In the genomic region with DNA sequence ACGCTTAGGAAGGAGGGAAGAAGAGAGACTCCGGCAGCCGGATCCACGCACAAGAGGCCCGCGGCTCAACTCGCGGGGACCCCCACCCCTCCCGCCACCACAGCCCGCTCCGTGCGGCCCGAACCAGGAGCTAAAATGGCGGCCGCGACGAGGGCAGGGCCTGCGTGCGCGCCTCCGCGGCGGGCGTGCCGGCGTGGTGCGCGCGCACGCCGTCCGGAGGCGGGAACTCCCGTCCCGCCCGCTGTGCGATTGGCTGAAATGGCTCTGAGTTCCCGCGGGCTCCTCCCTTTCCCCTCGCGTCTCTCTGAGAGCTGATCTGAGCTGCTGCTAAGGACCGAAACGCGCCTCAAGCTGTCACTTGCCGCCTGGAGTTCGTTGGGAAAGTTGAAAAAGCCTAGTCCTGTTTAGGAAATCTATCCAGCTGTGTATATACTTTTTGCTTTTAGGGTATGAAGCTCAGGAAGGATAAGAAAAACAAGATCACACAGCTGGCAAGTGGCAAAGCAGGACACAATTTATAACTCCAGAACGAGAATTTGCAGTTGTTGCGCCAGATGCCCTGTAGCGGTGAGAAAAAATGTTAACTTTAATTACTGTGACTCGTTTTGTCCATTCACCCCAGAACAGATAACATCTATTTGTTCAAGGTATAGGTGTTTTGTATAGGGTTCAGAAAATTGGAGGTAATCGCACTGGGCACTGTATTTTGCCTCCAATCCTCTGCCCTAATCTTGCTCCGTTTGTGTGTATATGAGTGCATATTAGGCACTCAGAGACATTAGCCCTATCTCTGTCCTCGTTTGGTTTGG, we compare ENCODE assay signal across 8 mouse cellular contexts. TPM values are rescaled to one million over a fixed set of nuclear protein-coding genes. Genes with fewer than 3 reads are reported as not detected.
DNase-seq lines count a peak whose midpoint lies in the region; ATAC-seq and TF ChIP-seq lines count a peak whose summit lies in the region.

A gene (minus strand): TSS at position 144 of the 809 bp plus-strand sequence.

- DNase-seq in MEL (ENCODE audit: low read depth, low spot score): peak; percentile 95
- peak; percentile 93 to 95 for DNase-seq in cerebellum, adult 2 months
- peak; percentile 98 for DNase-seq in forebrain, postnatal 0 days
- DNase-seq in heart, postnatal 4 days: peak; percentile 93
- peak; percentile 90 to 91 for DNase-seq in layer of hippocampus, adult 8-10 months (ENCODE audit: low spot score in 2 of 2)
- peak; percentile 88 for DNase-seq in ovary, adult 18-20 months (ENCODE audit: low spot score)
- DNase-seq in thymus, postnatal 0 days (ENCODE audit: low spot score): peak; percentile 96

- 1% methylated on average over 53 of the region's 53 CpGs for WGBS in cerebellum, adult 2 months
- under 1% methylated on average over 50 of the region's 53 CpGs for WGBS in forebrain, postnatal 0 days
- WGBS in lung, embryonic 15.5 days: under 1% methylated on average over 52 of the region's 53 CpGs

- TF ChIP-seq RAD21 in MEL (IDR thresholded peaks at IDR 0.05; ENCODE audit: low read depth, low read length): no peak

- peak within 1 kb of the TSS; percentile 88 for H3K27ac ChIP-seq in MEL (ENCODE audit: control insufficient read depth, low read depth, low read length)
- peak within 1 kb of the TSS; percentile 83 for H3K27ac ChIP-seq in cerebellum, adult 2 months (ENCODE audit: insufficient read depth, low read length)
- peak within 1 kb of the TSS; percentile 93 for H3K27ac ChIP-seq in forebrain, postnatal 0 days (ENCODE audit: low read depth, low read length)
- H3K27ac ChIP-seq in lung, embryonic 15.5 days: peak within 1 kb of the TSS; percentile 89

- H3K9ac ChIP-seq in MEL (ENCODE audit: control insufficient read depth, low read depth, low read length, poor library complexity, severe bottlenecking): peak within 1 kb of the TSS; percentile 99
- peak within 1 kb of the TSS; percentile 98 for H3K9ac ChIP-seq in forebrain, postnatal 0 days
- H3K9ac ChIP-seq in lung, embryonic 15.5 days: peak within 1 kb of the TSS; percentile 94

- no peaks in the 10 kb centered on the region for H3K9me3 ChIP-seq in MEL (replicated peaks; ENCODE audit: insufficient read depth, low read length)
- H3K9me3 ChIP-seq in forebrain, postnatal 0 days (ENCODE audit: low read length): no peaks in the 10 kb centered on the region
- no peaks in the 10 kb centered on the region for H3K9me3 ChIP-seq in lung, embryonic 15.5 days

- peak within 1 kb of the TSS; percentile 79 to 97 for H3K4me3 ChIP-seq in MEL (ENCODE audit: control insufficient read depth in 1 of 2, insufficient read depth in 1 of 2, low read depth in 2 of 2, low read length in 2 of 2)
- peak within 1 kb of the TSS; percentile 93 for H3K4me3 ChIP-seq in cerebellum, adult 2 months (replicated peaks; ENCODE audit: insufficient read depth, low read depth, low read length)
- peak within 1 kb of the TSS; percentile 84 for H3K4me3 ChIP-seq in forebrain, postnatal 0 days (ENCODE audit: low read depth, low read length)
- H3K4me3 ChIP-seq in lung, embryonic 15.5 days: peak within 1 kb of the TSS; percentile 58

- TF ChIP-seq POLR2A in MEL (IDR thresholded peaks at IDR 0.05; ENCODE audit: control insufficient read depth in 1 of 2, insufficient read depth in 1 of 2, low read depth in 1 of 2, low read length in 2 of 2, poor library complexity in 1 of 2): peak; percentile 55 to 82; a peak in 2 of 4 replicates
- peak; percentile 77; the same call in 1 of the 2 replicates for TF ChIP-seq POLR2A in cerebellum, adult 2 months (IDR thresholded peaks at IDR 0.05; ENCODE audit: borderline replicate concordance, insufficient read depth, low read length)

- H3K79me2 ChIP-seq in MEL (ENCODE audit: control insufficient read depth, insufficient read depth, low read length, poor library complexity): peaks cover 50% of the 10 kb centered on the region

- peak within 1 kb of the TSS; percentile 66 for H3K4me2 ChIP-seq in forebrain, postnatal 0 days (ENCODE audit: low read depth)
- peak within 1 kb of the TSS; percentile 75 for H3K4me2 ChIP-seq in lung, embryonic 15.5 days

- peak; percentile 98 for ATAC-seq in forebrain, postnatal 0 days
- ATAC-seq in lung, embryonic 15.5 days (ENCODE audit: borderline replicate concordance, extremely low read depth, low FRiP score, low TSS enrichment): peak; percentile 98

- no peaks in the 10 kb centered on the region for H3K27me3 ChIP-seq in MEL (ENCODE audit: control insufficient read depth in 1 of 2, insufficient read depth in 2 of 2, low read length in 2 of 2)
- no peaks in the 10 kb centered on the region for H3K27me3 ChIP-seq in cerebellum, adult 2 months (ENCODE audit: control insufficient read depth, insufficient read depth, low read length)
- no peaks in the 10 kb centered on the region for H3K27me3 ChIP-seq in forebrain, postnatal 0 days (ENCODE audit: insufficient read depth, low read length)
- H3K27me3 ChIP-seq in lung, embryonic 15.5 days: no peaks in the 10 kb centered on the region

- no peak for TF ChIP-seq CTCF in MEL (IDR thresholded peaks at IDR 0.05 in 2 of 3, conservative IDR thresholded peaks at IDR 0.05 in 1 of 3; ENCODE audit: control insufficient read depth in 1 of 3, insufficient read depth in 1 of 3, low read depth in 2 of 3, low read length in 3 of 3, poor library complexity in 1 of 3, severe bottlenecking in 1 of 3)
- TF ChIP-seq CTCF in cerebellum, adult 2 months (IDR thresholded peaks at IDR 0.05; ENCODE audit: borderline replicate concordance, insufficient read depth, low read depth, low read length): no peak
- no peak for TF ChIP-seq CTCF in forebrain, postnatal 0 days (IDR thresholded peaks at IDR 0.05; ENCODE audit: low read depth)

- H3K36me3 ChIP-seq in MEL (ENCODE audit: control insufficient read depth in 1 of 2, insufficient read depth in 2 of 2, low read length in 2 of 2): peaks cover 0 to 33% of the 10 kb centered on the region in 2 experiments; a peak in 3 of 4 replicates
- H3K36me3 ChIP-seq in forebrain, postnatal 0 days (ENCODE audit: insufficient read depth): no peaks in the 10 kb centered on the region
- H3K36me3 ChIP-seq in lung, embryonic 15.5 days: no peaks in the 10 kb centered on the region

- no peak for TF ChIP-seq EP300 in MEL (IDR thresholded peaks at IDR 0.05; ENCODE audit: low read depth in 1 of 2, low read length in 2 of 2)

- peaks cover 9 to 18% of the 10 kb centered on the region in 2 experiments for H3K4me1 ChIP-seq in MEL (ENCODE audit: control insufficient read depth in 1 of 2, insufficient read depth in 2 of 2, low read length in 2 of 2)
- peaks cover 2% of the 10 kb centered on the region; the same call in 1 of the 2 replicates for H3K4me1 ChIP-seq in cerebellum, adult 2 months (ENCODE audit: control insufficient read depth, insufficient read depth, low read length)
- H3K4me1 ChIP-seq in forebrain, postnatal 0 days (ENCODE audit: insufficient read depth): peaks cover 17% of the 10 kb centered on the region
- peaks cover 18% of the 10 kb centered on the region for H3K4me1 ChIP-seq in lung, embryonic 15.5 days

TF ChIP-seq in MEL, 35 proteins besides CTCF, POLR2A, EP300 and RAD21 (continues in another document):
- TF ChIP-seq NRF1 (IDR thresholded peaks at IDR 0.05; ENCODE audit: insufficient read depth, low read depth, low read length, poor library complexity, severe bottlenecking): peak; percentile 48; the same call in 1 of the 2 replicates
- TF ChIP-seq SIN3A (IDR thresholded peaks at IDR 0.05; ENCODE audit: low read length): peak; percentile 98
- TF ChIP-seq MEF2A (IDR thresholded peaks at IDR 0.05; ENCODE audit: extremely low read depth, insufficient replicate concordance, low read depth, low read length, poor library complexity, severe bottlenecking): no peak
- peak; percentile 73 for TF ChIP-seq HCFC1 (IDR thresholded peaks at IDR 0.05; ENCODE audit: low read depth, low read length)
- peak; percentile 89 for TF ChIP-seq NELFE (IDR thresholded peaks at IDR 0.05; ENCODE audit: low read depth, low read length)
- no peak for TF ChIP-seq SMC3 (IDR thresholded peaks at IDR 0.05; ENCODE audit: low read depth, low read length)
- peak; percentile 54 for TF ChIP-seq MAX (IDR thresholded peaks at IDR 0.05; ENCODE audit: low read length)
- TF ChIP-seq GATA1 (IDR thresholded peaks at IDR 0.05; ENCODE audit: low read depth, low read length): peak; percentile 20; the same call in 1 of the 2 replicates
- TF ChIP-seq POLR2AphosphoS2 (IDR thresholded peaks at IDR 0.05; ENCODE audit: low read length): peak; percentile 76
- peak; percentile 93 for TF ChIP-seq E2F4 (IDR thresholded peaks at IDR 0.05; ENCODE audit: borderline replicate concordance, low read depth, low read length)
- no peak for TF ChIP-seq ZC3H11A (IDR thresholded peaks at IDR 0.05; ENCODE audit: low read depth, low read length)
- TF ChIP-seq GABPA (IDR thresholded peaks at IDR 0.05; ENCODE audit: low read depth, low read length): no peak
- no peak for TF ChIP-seq POLR2AphosphoS5 (IDR thresholded peaks at IDR 0.05; ENCODE audit: borderline replicate concordance, low read depth, low read length)
- no peak for TF ChIP-seq BHLHE40 (IDR thresholded peaks at IDR 0.05; ENCODE audit: borderline replicate concordance, low read depth, low read length)
- TF ChIP-seq MXI1 (IDR thresholded peaks at IDR 0.05; ENCODE audit: low read depth, low read length): peak; percentile 99
- TF ChIP-seq TCF12 (IDR thresholded peaks at IDR 0.05; ENCODE audit: low read depth, low read length): 0 out of 2 replicates have a peak, but pooled peaks have one; percentile 26
- TF ChIP-seq ELF1 (IDR thresholded peaks at IDR 0.05; ENCODE audit: low read depth, low read length): no peak
- 0 out of 2 replicates have a peak, but pooled peaks have one; percentile 9 for TF ChIP-seq MYB (IDR thresholded peaks at IDR 0.05; ENCODE audit: low read depth, low read length)
- no peak for TF ChIP-seq TAL1 (IDR thresholded peaks at IDR 0.05; ENCODE audit: low read length)
- TF ChIP-seq TBP (IDR thresholded peaks at IDR 0.05; ENCODE audit: low read depth, low read length): peak; percentile 68
- TF ChIP-seq ZMIZ1 (IDR thresholded peaks at IDR 0.05; ENCODE audit: low read depth, low read length): peak; percentile 80; the same call in 1 of the 2 replicates

RNA-seq across cellular contexts. Expression of the gene that starts here (rescaled TPM):
- 153 and 157 TPM in 2 replicates for total RNA-seq in MEL (2012; rRNA removed)
- polyA plus RNA-seq in MEL (2012; ENCODE audit: insufficient read depth in 1 of 2, insufficient read length in 2 of 2, low read depth in 1 of 2, low replicate concordance in 2 of 2, missing spikeins in 1 of 2): 100 to 1,000 TPM; 309 to 348 TPM
- 97.4 and 103 TPM in 2 replicates for polyA plus RNA-seq in cerebellum, adult 2 months (2012; rRNA removed)
- 135 and 153 TPM in 2 replicates for total RNA-seq in forebrain, postnatal 0 days (2014; rRNA removed)
- 78.4 and 79.5 TPM in 2 replicates for polyA plus RNA-seq in forebrain, postnatal 0 days (2015; fragmentation: Nextera tagmentation; extraction: Ambion mirVana)
- total RNA-seq in heart, postnatal 4 days (2021): 10 to 100 TPM; 93.2 to 97.3 TPM
- 100 to 1,000 TPM in 1 of 4 experiments, 10 to 100 TPM in 3; 89.9 to 102 (median 96.7) TPM for total RNA-seq in layer of hippocampus, adult 8-10 months (2022)
- 166 and 171 TPM in 2 replicates for polyA plus RNA-seq in lung, embryonic 15.5 days (2015; fragmentation: Nextera tagmentation; extraction: Ambion mirVana)
- 150 and 160 TPM in 2 replicates for polyA plus RNA-seq in thymus, postnatal 0 days (2015; fragmentation: Nextera tagmentation; extraction: Ambion mirVana)

Comparison
In these comparisons a context has a peak if more than half of its experiments do, and no peak if none do; other contexts are left out.
1. Peak in every context shown above with its lines: DNase-seq, ATAC-seq, H3K4me3 ChIP-seq and H3K27ac ChIP-seq.